Mouse (Mus musculus) testis, adult 2 months (tissue): ENCODE measurements around the gene Dapk2.

ENCODE experiments used
- CTCF ChIP-seq: fragments of 200-500 bp; IDR thresholded peaks from 2 replicates; pipeline ENCODE4 v1.5.1; 2012; ENCODE audit warnings: low read depth, mild to moderate bottlenecking, inconsistent platforms, low read length, moderate library complexity; ENCODE audit not compliant: control insufficient read depth, insufficient read depth, insufficient replicate concordance
- POLR2A ChIP-seq: fragments of 200-500 bp; IDR thresholded peaks from 2 replicates; pipeline ENCODE4 v1.6.1; 2012; ENCODE audit warnings: low read depth, mild to moderate bottlenecking, inconsistent platforms, low read length, moderate library complexity; ENCODE audit not compliant: control insufficient read depth

GRCm38 (mm10) chr9:66236615-66237014, 78.6 kb downstream of the Dapk2 start:
- no peak for TF ChIP-seq CTCF
- no peak for TF ChIP-seq POLR2A
